Mouse (Mus musculus) testis, adult 2 months (tissue): ENCODE measurements around the gene Casp7.

Experiments
- CTCF ChIP-seq: fragments of 200-500 bp; IDR thresholded peaks from 2 replicates; pipeline ENCODE4 v1.5.1; 2012; ENCODE audit warnings: low read depth, mild to moderate bottlenecking, inconsistent platforms, low read length, moderate library complexity; ENCODE audit not compliant: control insufficient read depth, insufficient read depth, insufficient replicate concordance
- POLR2A ChIP-seq: fragments of 200-500 bp; IDR thresholded peaks from 2 replicates; pipeline ENCODE4 v1.6.1; 2012; ENCODE audit warnings: low read depth, mild to moderate bottlenecking, inconsistent platforms, low read length, moderate library complexity; ENCODE audit not compliant: control insufficient read depth

- no peak for TF ChIP-seq POLR2A
- TF ChIP-seq CTCF: no peak
These were observed 62.5 kb downstream of the Casp7 start for GRCm38 (mm10) chr19:56459154-56460050.
